Mouse (Mus musculus): ENCODE measurements around the gene Dcaf15. TPM values are rescaled to one million over a fixed set of nuclear protein-coding genes. Genes with fewer than 3 reads are reported as not detected.

Dcaf15 gene
- total RNA-seq, 2 experiments from 2014 or later = 4.8 to 4.9 TPM

GRCm38 (mm10) chr8:84101476-84102270, 2.9 kb downstream of the Dcaf15 start:
- DNase-seq (ENCODE audit: low spot score) = no peak

GRCm38 (mm10) chr8:84098376-84098775, 6.2 kb downstream of the Dcaf15 start:
- DNase-seq (ENCODE audit: low spot score) = no peak

GRCm38 (mm10) chr8:84096061-84096460, 8.5 kb downstream of the Dcaf15 start:
- DNase-seq (ENCODE audit: low spot score) = no peak

- no peak for DNase-seq (ENCODE audit: low spot score)
Observed at GRCm38 (mm10) chr8:84090585-84090984, 14.0 kb downstream of the Dcaf15 start.

- no peak for DNase-seq (ENCODE audit: low spot score)
Observed at GRCm38 (mm10) chr8:84089277-84089676, 15.3 kb downstream of the Dcaf15 start.

- no peak for DNase-seq (ENCODE audit: low spot score)
Observed at GRCm38 (mm10) chr8:84087821-84088220, 16.7 kb downstream of the Dcaf15 start.

- DNase-seq (ENCODE audit: low spot score) = no peak
Observed at GRCm38 (mm10) chr8:84087156-84087555, 17.4 kb downstream of the Dcaf15 start.

- DNase-seq (ENCODE audit: low spot score) = no peak
Observed at GRCm38 (mm10) chr8:84084341-84085115, 20.0 kb downstream of the Dcaf15 start.

GRCm38 (mm10) chr8:84083829-84084241, 20.7 kb downstream of the Dcaf15 start:
- DNase-seq (ENCODE audit: low spot score) = peak; percentile 68

GRCm38 (mm10) chr8:84079206-84079605, 25.4 kb downstream of the Dcaf15 start:
- no peak for DNase-seq (ENCODE audit: low spot score)

- DNase-seq (ENCODE audit: low spot score) = peak; percentile 45
Observed at GRCm38 (mm10) chr8:84076849-84077248, 27.7 kb downstream of the Dcaf15 start.

GRCm38 (mm10) chr8:84076412-84076811, 28.2 kb downstream of the Dcaf15 start:
- DNase-seq (ENCODE audit: low spot score) = no peak

GRCm38 (mm10) chr8:84073230-84073976, 31.2 kb downstream of the Dcaf15 start:
- no peak for DNase-seq (ENCODE audit: low spot score)

GRCm38 (mm10) chr8:84072321-84072720, 32.2 kb downstream of the Dcaf15 start:
- DNase-seq (ENCODE audit: low spot score) = no peak

- DNase-seq (ENCODE audit: low spot score) = no peak
Observed at GRCm38 (mm10) chr8:84071921-84072320, 32.6 kb downstream of the Dcaf15 start.

GRCm38 (mm10) chr8:84070667-84071066, 33.9 kb downstream of the Dcaf15 start:
- DNase-seq (ENCODE audit: low spot score) = peak; percentile 48

- DNase-seq (ENCODE audit: low spot score) = no peak
Observed at GRCm38 (mm10) chr8:84070241-84070640, 34.3 kb downstream of the Dcaf15 start.

GRCm38 (mm10) chr8:84069750-84070149, 34.8 kb downstream of the Dcaf15 start:
- no peak for DNase-seq (ENCODE audit: low spot score)

GRCm38 (mm10) chr8:84069169-84069568, 35.4 kb downstream of the Dcaf15 start:
- no peak for DNase-seq (ENCODE audit: low spot score)

GRCm38 (mm10) chr8:84068316-84069035, 36.1 kb downstream of the Dcaf15 start:
- DNase-seq (ENCODE audit: low spot score) = no peak

- DNase-seq (ENCODE audit: low spot score) = no peak
Observed at GRCm38 (mm10) chr8:84067911-84068310, 36.7 kb downstream of the Dcaf15 start.

Measured in gastrocnemius, adult 18-20 months (tissue).